Mouse (Mus musculus) CH12.LX (cell line): ENCODE data around the gene Bhlha15.

ENCODE experiments used
- POLR2A ChIP-seq: IDR thresholded peaks from 2 replicates; pipeline ENCODE4 v1.6.1; 2011; ENCODE audit warnings: low read depth, mild to moderate bottlenecking, improper control_type of control experiment, low read length
- RAD21 ChIP-seq: IDR thresholded peaks from 2 replicates; pipeline ENCODE4 v1.6.1; 2011; ENCODE audit warnings: low read depth, mild to moderate bottlenecking, low read length, improper control_type of control experiment, moderate library complexity
- TCF12 ChIP-seq: IDR thresholded peaks from 2 replicates; pipeline ENCODE4 v1.6.1; 2014; ENCODE audit warnings: low read depth, mild to moderate bottlenecking, inconsistent platforms, low read length, improper control_type of control experiment

DNA sequence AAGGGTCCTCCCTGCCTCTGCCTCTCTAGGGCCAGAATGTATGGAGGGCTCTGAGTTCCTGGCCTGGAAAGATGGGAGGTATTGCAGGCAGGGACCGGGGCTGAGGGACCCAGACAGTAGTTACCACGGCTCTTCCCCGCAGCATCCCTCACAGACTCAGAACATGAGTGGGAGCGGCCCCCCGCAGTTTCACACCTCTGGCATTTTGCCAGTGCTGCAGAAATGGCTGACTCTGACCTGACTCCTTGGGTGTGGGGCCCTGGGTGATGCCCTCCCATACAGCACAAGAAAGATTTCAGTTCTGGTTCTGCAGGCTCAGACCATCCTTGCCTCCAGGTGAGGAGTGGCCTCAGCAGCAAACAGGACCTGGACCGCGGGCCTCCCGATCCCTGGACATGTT is 5.5 kb downstream of the Bhlha15 start:
- no peak for TF ChIP-seq TCF12
- no peak for TF ChIP-seq RAD21
- no peak for TF ChIP-seq POLR2A
